Mouse (Mus musculus) gastrocnemius, postnatal 36 days (tissue): ENCODE measurements at regions not wholly inside any gene's neighbourhood (a gene's known extent, or its start where the extent isn't known, plus 50 kb on each side); places are given as distances from the start of the nearest gene placed in this dataset.

Experiments used
- DNase-seq, 2 experiments: peaks; one replicate each; pipeline ENCODE4 v3.0.0; 2022
- intact Hi-C: fragments of 180-260 bp; cut with DNase I; formaldehyde crosslinking; loops from one replicate; pipeline ENCODE4 v1.15.1; 2025

GRCm38 (mm10) chr3:100401080-100401479, 88.0 kb downstream of the Tent5c start:
- DNase-seq = no peak
- intact Hi-C loops = no loop called here

GRCm38 (mm10) chr3:100397491-100397890, 91.6 kb downstream of the Tent5c start:
- no peak for DNase-seq
- intact Hi-C loops = no loop called here

GRCm38 (mm10) chr3:100394911-100395604, 94.1 kb downstream of the Tent5c start:
- DNase-seq = peak; percentile 24 to 52
- intact Hi-C loops = no loop called here

GRCm38 (mm10) chr3:100393956-100394355, 95.2 kb downstream of the Tent5c start:
- no peak for DNase-seq
- intact Hi-C loops = no loop called here

- intact Hi-C loops = no loop called here
- DNase-seq = no peak
These were observed 106.9 kb downstream of the Tent5c start for GRCm38 (mm10) chr3:100382181-100382580.

- intact Hi-C loops = no loop called here
- no peak for DNase-seq
These were observed 107.8 kb downstream of the Tent5c start for GRCm38 (mm10) chr3:100381363-100381762.

- intact Hi-C loops = no loop called here
- DNase-seq = no peak
These were observed 113.0 kb downstream of the Tent5c start for GRCm38 (mm10) chr3:100376162-100376561.

- no peak for DNase-seq
- intact Hi-C loops = no loop called here
These were observed 122.0 kb downstream of the Tent5c start for GRCm38 (mm10) chr3:100366884-100367840.

- intact Hi-C loops = no loop called here
- DNase-seq = no peak
These were observed 122.7 kb downstream of the Tent5c start for GRCm38 (mm10) chr3:100366447-100366846.

- DNase-seq = no peak
- intact Hi-C loops = no loop called here
These were observed 123.7 kb downstream of the Tent5c start for GRCm38 (mm10) chr3:100365354-100365945.

- intact Hi-C loops = no loop called here
- DNase-seq = no peak
These were observed 124.4 kb downstream of the Tent5c start for GRCm38 (mm10) chr3:100364706-100365105.

- no peak for DNase-seq
- intact Hi-C loops = no loop called here
These were observed 126.1 kb downstream of the Tent5c start for GRCm38 (mm10) chr3:100362983-100363382.

GRCm38 (mm10) chr3:100360019-100360418, 129.1 kb downstream of the Tent5c start:
- no peak for DNase-seq
- intact Hi-C loops = no loop called here

- intact Hi-C loops = loop anchor here (5.0 kb wide), 1 partner anchor 208 kb away; no protein-coding TSS in a partner anchor
- peak; percentile 6 to 18 for DNase-seq
These were observed 130.1 kb downstream of the Tent5c start for GRCm38 (mm10) chr3:100359036-100359435.

- intact Hi-C loops = no loop called here
- no peak for DNase-seq
These were observed 155.6 kb downstream of the Tent5c start for GRCm38 (mm10) chr3:100333478-100333877.

- intact Hi-C loops = no loop called here
- no peak for DNase-seq
These were observed 156.2 kb upstream of the Wdr3 start for GRCm38 (mm10) chr3:100318357-100318756.

- no peak for DNase-seq
- intact Hi-C loops = no loop called here
These were observed 125.6 kb upstream of the Wdr3 start for GRCm38 (mm10) chr3:100287818-100288217.

- DNase-seq = no peak
- intact Hi-C loops = no loop called here
These were observed 104.8 kb upstream of the Wdr3 start for GRCm38 (mm10) chr3:100266976-100267375.

- no peak for DNase-seq
- intact Hi-C loops = no loop called here
These were observed 102.8 kb upstream of the Wdr3 start for GRCm38 (mm10) chr3:100264991-100265390.
